Mouse (Mus musculus): ENCODE measurements around the gene Git2. TPM values are rescaled to one million over a fixed set of nuclear protein-coding genes. Genes with fewer than 3 reads are reported as not detected.

Gene Git2
- 100 to 1,000 TPM; 126 to 150 TPM for polyA plus RNA-seq (2017; shearing (Covaris generic))

DNA sequence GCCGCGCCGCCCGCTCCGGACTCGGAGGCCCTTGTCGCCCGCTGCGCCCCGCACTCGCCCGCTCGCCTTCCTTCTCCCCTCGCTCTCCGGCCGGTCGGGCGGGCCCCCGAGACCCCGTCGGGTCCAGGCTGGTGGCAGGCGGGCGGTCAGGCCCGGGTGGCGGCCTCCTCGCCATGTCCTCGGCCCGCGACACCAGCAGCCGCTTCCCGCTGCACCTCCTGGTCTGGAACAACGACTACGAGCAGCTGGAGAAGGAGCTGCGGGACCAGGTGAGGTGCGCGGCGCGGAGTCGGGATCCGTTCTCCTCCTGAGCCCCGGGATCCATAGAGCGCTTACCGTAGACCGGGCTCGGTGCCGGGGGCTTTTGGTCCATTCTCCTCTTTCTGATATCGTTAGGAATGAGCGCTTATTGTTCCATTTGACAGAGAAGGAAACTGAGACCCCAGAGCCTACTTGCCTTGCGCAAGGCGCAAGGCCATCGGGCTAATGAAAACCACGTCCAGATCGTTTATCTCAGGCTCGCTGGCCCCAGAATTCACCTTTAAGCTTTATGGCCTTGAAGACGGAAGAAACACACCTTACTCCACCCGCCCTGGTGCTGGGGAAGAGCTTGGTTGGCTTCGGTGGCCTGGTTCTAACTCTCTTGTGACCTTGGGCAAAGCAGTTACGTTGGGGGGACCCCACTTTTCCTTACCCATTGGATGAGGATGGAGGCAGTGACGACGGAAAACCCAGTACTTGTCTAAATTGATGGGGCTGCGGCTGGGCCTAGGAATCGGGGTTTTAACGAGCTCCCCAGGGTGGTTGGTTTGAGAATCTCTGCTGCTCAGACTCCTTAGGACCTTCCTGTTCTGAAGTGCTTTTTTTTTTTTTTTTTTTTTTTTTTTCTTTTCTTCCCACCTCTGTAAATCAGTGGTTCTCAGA, at the start of gene Git2:
Gene Git2 (minus strand): TSS at position 462 of the 924 bp plus-strand sequence.
- ATAC-seq: no peak

GRCm38 (mm10) chr5:114824197-114824596, 48.9 kb upstream of the Git2 start:
- ATAC-seq: no peak

GRCm38 (mm10) chr5:114822796-114823688, 47.7 kb upstream of the Git2 start, which contains the start of gene 1500011B03Rik:
Gene 1500011B03Rik, minus strand, starts transcription at chr5:114823468.
- peak; percentile 9 for ATAC-seq

- ATAC-seq: no peak
Measured at GRCm38 (mm10) chr5:114818124-114818523, 42.8 kb upstream of the Git2 start.

- ATAC-seq: no peak
Measured at GRCm38 (mm10) chr5:114816599-114816998, 41.3 kb upstream of the Git2 start.

DNA sequence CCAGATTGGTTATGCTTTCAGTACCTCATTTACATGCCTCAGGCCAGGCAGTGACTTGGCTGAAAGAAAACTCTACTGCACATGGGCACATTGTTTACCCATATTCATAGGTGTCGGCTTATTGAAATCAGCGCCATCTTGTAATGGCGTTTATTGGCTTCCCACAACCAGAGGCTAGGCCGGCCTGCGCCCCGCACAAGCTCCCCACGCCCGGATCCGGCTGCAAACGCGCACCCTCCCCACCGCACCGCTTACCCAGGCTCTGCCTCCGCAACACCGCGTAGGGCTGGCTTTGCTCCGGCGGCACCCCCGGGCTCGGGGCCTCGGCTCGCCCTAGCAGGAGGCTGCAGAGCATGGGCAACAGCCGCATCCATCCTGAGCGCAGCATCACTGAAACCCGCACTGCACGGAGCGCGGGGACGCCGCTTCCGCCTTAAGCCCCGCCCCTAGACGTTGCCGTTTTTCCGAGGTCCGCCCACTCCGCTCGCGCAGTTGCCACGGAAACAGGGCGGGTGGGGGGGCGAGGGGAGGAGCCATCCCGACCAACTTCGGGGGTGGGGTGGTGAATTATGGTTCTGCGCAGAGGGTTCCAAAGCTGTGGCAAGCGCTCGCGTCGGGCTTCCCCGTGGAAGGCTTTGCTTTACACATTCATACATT, 38.3 kb upstream of the Git2 start:
- peak; percentile 88 for ATAC-seq

DNA sequence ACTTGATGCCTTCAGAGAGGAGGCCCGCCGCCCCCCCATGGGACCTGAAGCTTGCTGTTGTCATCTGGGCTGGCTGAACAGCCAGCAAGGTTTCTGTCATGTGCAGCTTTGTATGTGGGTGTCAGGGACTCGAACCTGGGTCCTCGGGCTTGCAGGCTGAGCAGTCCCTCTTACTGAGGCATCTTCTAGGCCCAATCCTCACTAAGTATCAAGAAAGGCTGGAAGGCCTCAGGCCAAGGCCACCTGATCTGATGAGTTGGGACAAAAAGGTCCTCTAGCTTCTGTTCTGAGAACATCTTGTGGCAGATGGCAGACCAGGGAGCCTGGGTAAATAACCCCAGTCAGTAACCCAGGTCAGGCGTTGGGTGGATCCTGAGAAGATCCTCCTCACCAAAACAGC, 34.5 kb upstream of the Git2 start:
- no peak for ATAC-seq

DNA sequence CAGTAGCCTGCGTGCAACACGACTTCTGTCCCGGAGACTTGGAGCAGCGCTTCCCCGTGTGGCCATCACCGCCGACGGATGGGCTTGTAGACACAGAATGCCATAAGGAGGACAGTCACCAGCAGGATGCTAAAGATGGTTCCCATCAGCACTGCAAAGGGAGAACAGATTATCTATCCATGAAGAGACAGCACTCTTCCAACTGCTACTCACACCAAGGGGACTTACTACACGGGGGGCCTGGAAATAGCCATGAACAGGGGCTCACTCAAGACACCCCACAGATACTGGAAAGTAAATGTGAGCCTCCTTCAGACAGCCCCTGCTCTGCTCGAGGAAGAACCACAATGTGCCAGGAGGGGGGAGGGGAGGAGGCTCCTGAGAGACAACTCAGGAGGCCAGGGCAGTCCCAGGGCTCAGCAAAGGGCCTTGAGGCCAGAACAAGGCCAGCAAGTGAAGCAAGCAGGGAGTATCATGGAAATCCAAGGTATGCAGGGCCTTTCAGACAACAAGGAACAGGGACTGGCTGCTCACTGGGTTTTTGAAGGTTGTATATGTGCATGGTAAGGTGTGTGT, 34.0 kb upstream of the Git2 start:
- ATAC-seq: no peak

DNA sequence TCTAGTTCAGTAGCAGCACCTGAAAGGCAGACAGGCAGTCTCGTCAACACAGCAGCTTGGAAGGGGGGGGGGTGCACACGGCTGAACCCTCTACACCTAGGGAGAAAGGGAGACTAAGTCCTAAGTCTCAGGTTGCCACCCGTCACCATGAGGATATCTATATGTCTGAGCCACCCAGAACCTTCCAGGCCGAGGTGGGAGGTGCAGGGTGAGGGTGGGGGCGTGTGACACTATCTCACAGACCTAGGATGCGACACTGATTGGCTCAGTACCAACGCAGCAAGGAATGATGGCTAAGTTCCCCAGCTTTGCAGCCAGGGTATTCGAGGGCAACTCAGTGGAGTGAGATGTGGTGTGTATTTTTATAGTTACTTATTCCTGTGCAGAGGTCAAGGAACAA, 33.1 kb upstream of the Git2 start:
- no peak for ATAC-seq

- no peak for ATAC-seq
Measured at GRCm38 (mm10) chr5:114807893-114808292, 32.6 kb upstream of the Git2 start.

- no peak for ATAC-seq
Measured at GRCm38 (mm10) chr5:114807468-114807867, 32.2 kb upstream of the Git2 start.

DNA sequence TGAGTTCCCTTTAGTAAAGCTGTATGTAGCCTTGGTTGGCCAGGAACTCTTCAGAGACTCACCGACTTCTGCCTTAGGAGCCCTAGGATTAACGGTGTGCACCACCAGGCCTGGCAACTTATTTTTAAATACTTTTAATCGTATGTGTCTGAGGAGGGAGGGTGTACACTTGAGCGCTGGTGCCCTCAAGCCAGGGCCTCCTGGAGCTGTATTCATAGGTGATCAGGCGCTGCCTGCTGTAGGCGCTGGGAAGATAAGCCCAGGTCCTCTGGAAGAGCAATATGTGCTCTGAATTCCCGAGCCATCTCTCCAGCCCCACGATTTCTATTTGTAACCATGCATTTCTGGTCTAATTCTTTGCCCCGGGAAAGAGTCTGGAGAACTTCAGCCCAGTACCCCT, 31.7 kb upstream of the Git2 start:
- ATAC-seq: no peak

GRCm38 (mm10) chr5:114806636-114807035, 31.3 kb upstream of the Git2 start:
- no peak for ATAC-seq

DNA sequence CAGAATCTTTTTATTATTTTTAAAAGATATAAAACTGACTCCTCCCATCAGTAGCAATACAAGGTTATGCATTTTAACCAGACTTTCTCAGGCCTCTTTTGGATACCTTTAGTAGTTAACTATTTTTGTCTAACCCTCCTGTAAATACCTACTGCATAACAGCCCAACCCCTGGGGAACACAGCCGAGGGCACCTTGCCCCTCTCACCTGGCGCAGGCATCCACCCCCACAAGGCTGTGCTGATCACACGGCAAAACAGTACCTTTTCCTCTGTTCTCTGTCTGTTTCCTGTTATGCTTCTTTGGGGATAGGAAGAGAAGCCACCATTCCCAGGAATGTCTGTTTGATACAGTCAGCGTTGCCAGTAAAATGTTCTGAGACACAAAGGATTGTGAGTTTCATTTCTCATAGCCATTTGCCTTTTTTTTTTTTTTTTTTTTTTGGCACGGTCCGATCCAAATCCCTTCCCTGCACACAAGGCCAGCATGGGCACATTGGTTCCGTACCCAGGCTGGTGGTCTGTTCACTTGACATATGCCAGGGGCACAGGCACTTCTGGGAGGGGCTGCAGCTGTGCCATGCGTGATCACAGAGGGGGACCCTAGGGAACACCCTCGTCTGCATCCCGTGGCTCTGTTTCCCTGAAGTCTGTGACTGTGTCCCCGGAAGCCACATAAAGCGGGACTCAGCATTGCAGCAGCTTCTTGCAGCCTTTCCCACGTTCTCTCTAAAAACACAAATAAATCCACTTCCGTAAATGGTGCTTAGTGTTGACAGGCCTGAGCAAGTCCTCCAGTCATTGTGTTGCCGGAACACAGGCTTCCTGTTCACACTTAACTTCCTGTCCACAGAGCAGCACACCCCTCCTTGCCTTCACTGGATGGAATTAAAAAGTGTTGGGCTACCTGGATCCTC, 30.4 kb upstream of the Git2 start:
- ATAC-seq: peak; percentile 90

DNA sequence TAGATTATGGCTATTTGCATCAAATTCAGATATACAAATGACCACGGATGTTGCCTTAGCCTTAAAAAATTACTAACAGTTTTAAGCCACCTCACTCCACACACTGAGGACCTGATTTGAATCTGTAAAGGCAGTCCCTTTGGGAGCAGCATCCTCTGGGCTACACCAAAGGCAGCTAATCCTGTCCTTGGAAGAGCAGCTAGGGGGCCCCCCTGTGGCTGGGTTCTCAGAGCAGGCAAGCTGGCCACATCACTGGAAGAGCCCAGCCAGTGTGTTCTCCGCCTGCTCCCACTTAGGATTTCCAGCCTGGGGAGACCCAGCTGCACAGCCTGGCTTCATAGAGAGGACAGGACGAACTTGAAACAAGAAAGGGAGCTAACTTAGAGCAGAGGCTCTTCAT, 29.6 kb upstream of the Git2 start:
- no peak for ATAC-seq

DNA sequence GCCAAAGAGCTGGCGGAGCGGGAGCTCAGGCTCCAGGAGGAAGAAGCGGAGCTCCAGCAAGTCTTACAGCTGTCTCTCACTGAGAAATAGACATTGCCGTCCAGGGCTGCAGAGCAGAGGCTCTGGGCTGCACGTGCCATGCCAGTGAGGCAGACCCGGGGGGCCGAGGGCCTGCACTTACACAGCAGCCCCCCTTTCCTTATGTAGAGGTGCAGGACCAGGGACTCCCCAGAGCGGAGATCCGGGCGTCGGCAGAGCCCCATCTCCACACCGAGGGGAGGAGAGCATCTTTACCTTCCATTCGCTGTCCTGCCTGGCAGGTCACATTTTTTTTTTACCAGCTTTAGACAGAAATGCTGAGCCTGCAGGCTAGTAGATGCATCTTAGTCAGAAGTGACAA, 29.0 kb upstream of the Git2 start:
- no peak for ATAC-seq

GRCm38 (mm10) chr5:114803231-114803630, 27.9 kb upstream of the Git2 start:
- ATAC-seq: no peak

DNA sequence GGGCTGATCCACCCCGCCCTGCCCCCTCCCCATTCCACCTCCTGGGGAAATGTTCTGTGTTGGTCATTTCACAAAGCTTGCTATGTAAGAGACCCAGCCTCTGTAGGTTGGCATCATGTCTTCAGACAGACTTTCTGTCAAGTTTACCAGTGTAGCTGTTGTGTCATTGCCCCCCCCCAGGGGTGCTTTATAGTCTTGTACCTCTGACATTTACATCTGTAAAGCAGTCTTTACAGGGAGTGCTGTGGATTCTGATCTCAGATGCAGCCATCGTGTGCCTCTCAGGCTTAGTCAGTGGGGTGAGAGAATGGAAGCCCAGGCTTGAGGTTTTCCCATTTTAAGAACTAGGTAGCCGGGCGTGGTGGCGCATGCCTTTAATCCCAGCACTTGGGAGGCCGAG, 26.5 kb upstream of the Git2 start:
- ATAC-seq: no peak

- ATAC-seq: no peak
Measured at GRCm38 (mm10) chr5:114801049-114801448, 25.7 kb upstream of the Git2 start.

DNA sequence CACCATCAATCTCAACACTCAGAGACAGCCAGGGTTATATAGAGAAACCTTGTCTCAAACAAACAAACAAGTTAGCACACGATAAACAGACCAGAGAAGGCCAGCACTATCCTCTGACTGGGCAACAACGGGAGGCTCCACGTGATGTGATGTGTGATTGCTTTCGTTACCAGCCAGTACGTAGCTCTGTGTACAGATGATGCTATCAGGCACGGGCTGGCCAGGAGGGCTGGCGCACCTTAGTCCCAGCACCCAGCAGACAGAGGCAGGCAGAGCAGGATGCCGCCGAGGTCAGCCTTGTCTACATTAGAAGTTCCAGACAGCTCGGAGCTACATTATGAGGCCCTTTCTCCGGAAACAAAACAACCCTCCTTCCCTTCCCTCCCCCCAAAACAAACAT, 24.5 kb upstream of the Git2 start:
- no peak for ATAC-seq

DNA sequence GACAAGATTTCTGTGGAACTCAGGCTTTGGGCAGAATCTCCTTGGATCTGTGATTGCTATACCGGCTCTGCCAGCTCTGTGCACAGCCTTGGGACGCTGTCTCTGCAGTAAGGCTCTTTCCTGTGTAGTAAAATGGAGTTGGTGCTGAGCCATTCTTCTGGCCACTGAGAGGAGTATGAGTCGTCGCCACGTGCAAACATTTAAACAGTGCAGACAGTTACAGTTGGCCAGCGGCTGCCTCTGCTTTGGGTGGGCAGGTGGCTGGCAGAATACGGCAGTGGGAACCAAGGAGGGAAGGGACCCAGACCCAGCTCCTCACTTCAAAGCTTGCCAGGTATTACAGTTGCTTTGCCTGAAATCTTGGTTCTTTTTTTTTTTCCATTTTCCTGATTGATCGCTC, 21.9 kb upstream of the Git2 start:
- ATAC-seq: no peak

All from activated CD4-positive, CD25-positive, alpha-beta regulatory T cell, adult 4 months (primary cell).